Mouse (Mus musculus) lung, postnatal 0 days (tissue): Measurements from ENCODE around the gene Ppp2r2c.

Experiments used
- CTCF ChIP-seq: IDR thresholded peaks from 2 replicates; pipeline ENCODE4 v1.5.1; 2016; ENCODE audit warnings: antibody characterized with exemption, mild to moderate bottlenecking
- EP300 ChIP-seq: IDR thresholded peaks from 2 replicates; pipeline ENCODE4 v1.6.1; 2016; ENCODE audit warnings: antibody characterized with exemption, mild to moderate bottlenecking, control low read depth

- TF ChIP-seq CTCF (no peak), EP300 (no peak)
Measured at GRCm38 (mm10) chr5:36905216-36905615, 36.9 kb downstream of the Ppp2r2c start.
